Mouse (Mus musculus) brain, embryonic 14.5 days (tissue): Measurements from ENCODE around the gene Tmem120a.

Experiments
- CTCF ChIP-seq: fragments of 200-500 bp; IDR thresholded peaks from 2 replicates; pipeline ENCODE4 v1.5.1; 2012; ENCODE audit warnings: inconsistent platforms, mild to moderate bottlenecking, moderate library complexity, borderline replicate concordance; ENCODE audit not compliant: insufficient read depth, insufficient read length; ENCODE audit errors: extremely low read depth
- POLR2A ChIP-seq: fragments of 200-500 bp; IDR thresholded peaks from 2 replicates; pipeline ENCODE4 v1.6.1; 2012; ENCODE audit warnings: mild to moderate bottlenecking, inconsistent platforms, borderline replicate concordance; ENCODE audit not compliant: poor library complexity, insufficient read depth, insufficient read length, severe bottlenecking; ENCODE audit errors: extremely low read depth

DNA sequence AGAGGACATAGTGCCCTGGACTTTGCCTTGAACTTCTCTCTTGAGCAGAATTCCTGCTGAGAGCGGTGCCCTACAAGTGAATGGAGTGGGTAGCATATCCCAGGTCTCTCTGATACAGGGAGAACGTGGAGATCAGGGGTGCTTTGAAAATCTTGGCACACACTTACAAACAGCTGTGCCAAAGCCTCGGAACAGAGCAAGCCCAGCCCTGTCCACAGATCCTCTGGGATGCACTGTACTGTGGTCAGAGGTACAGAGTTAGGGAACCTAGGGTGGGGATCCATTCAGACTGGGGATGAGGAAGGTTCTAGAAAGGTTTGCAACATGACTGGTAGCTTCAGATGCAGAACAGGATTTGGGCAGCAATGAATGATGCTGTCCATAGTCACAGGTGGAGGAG lies 24.1 kb downstream of the Tmem120a start:
- no peak for TF ChIP-seq CTCF
- TF ChIP-seq POLR2A: no peak
